Mouse (Mus musculus): ENCODE results near the gene Grn. TPM values are rescaled to one million over a fixed set of nuclear protein-coding genes. Genes with fewer than 3 reads are reported as not detected.

The Grn gene
- total and polyA plus RNA-seq, 3 experiments: 83.4 to 119 (median 86.9) TPM

- no peaks in the 10 kb centered on the region for H3K79me2 ChIP-seq (replicated peaks; ENCODE audit: control insufficient read depth, insufficient read depth, low read length)
- H3K36me3 ChIP-seq (ENCODE audit: control insufficient read depth, insufficient read depth, low read length): no peaks in the 10 kb centered on the region
- H3K4me1 ChIP-seq (ENCODE audit: control insufficient read depth, insufficient read depth, low read length): peaks cover 13% of the 10 kb centered on the region
- TF ChIP-seq EP300 (IDR thresholded peaks at IDR 0.05; ENCODE audit: insufficient read depth, low read depth, low read length): no peak
- no peak for TF ChIP-seq CTCF (IDR thresholded peaks at IDR 0.05)
- no peak for TF ChIP-seq POLR2A (IDR thresholded peaks at IDR 0.05; ENCODE audit: insufficient read depth, low read depth, low read length)
- no peaks in the 10 kb centered on the region for H3K27me3 ChIP-seq (ENCODE audit: control insufficient read depth, insufficient read depth, low read length)
- peak overlapping the region; percentile 80 for H3K27ac ChIP-seq
- DNase-seq: no peak
- no peak overlapping the region for H3K9ac ChIP-seq (ENCODE audit: low read depth, low read length)
- H3K4me3 ChIP-seq: no peak overlapping the region; the same call in 1 of the 2 replicates
- intact Hi-C loops (cut with DNase I): no loop called here
- WGBS: 56% methylated on average over 3 of the region's 3 CpGs
Observed at GRCm38 (mm10) chr11:102431728-102432114, 1.6 kb downstream of the Grn start.

DNA sequence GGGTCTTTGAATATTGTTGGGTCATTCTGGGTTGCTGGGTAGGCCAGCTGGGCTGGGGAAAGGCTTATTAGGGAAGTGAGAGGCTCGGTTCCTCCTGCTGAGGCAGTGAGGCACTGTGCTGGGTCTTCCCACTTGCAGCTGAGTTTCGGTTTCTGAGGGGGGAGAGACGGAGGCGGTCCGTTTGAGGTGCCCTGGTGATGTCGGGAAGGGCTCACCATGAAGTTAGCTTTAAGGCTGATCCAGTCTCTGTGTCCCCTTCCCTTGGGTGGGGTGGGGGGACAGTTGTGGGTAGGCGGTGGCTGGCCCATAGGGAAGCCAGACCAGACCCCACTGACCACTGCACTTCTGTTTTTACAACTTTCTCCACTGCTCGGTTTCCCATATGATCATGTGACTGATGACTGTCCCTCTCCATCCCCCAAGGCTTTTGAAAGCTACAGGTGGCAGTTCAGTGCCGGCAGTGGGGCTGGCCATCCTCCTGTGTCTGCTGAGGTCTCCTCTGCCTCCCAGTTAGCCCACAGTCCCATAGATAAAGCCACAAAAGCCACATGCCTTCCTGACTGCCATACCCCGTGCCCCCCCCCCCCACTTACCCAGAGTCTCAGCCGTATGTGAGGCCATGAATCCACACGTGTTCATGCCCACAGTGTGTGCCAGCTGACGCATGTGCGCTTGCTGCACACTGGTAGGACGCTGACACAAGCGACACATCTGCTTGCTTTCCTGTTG, 2.2 kb downstream of the Grn start:
- intact Hi-C loops (cut with DNase I): no loop called here
- no peak for TF ChIP-seq EP300 (IDR thresholded peaks at IDR 0.05; ENCODE audit: insufficient read depth, low read depth, low read length)
- TF ChIP-seq POLR2A (IDR thresholded peaks at IDR 0.05; ENCODE audit: insufficient read depth, low read depth, low read length): no peak
- no peak for TF ChIP-seq CTCF (IDR thresholded peaks at IDR 0.05)
- peak overlapping the region; percentile 11; the same call in 1 of the 2 replicates for H3K9ac ChIP-seq (ENCODE audit: low read depth, low read length)

DNA sequence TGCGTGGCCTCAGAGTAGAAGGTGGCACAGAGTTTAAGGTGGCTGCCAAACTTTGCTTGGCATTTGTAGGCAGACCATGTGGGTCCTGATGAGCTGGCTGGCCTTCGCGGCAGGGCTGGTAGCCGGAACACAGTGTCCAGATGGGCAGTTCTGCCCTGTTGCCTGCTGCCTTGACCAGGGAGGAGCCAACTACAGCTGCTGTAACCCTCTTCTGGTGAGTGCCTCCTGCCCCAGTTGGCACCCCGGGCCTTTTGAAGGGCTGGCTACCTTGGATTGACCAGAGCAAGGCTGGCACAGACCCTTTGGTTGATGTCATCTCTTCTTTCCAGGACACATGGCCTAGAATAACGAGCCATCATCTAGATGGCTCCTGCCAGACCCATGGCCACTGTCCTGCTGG, 2.8 kb downstream of the Grn start:
- Histone ChIP-seq H3K79me2 (replicated peaks; ENCODE audit: control insufficient read depth, insufficient read depth, low read length) (no peaks in the 10 kb centered on the region), H3K4me1 (ENCODE audit: control insufficient read depth, insufficient read depth, low read length) (peaks cover 13% of the 10 kb centered on the region)
- intact Hi-C loops (cut with DNase I): no loop called here

More for the DNA sequence above, 2.2 kb downstream of the Grn start:
- Histone ChIP-seq H3K27me3 (ENCODE audit: control insufficient read depth, insufficient read depth, low read length) (no peaks in the 10 kb centered on the region), H3K79me2 (replicated peaks; ENCODE audit: control insufficient read depth, insufficient read depth, low read length) (no peaks in the 10 kb centered on the region), H3K36me3 (ENCODE audit: control insufficient read depth, insufficient read depth, low read length) (no peaks in the 10 kb centered on the region), H3K4me1 (ENCODE audit: control insufficient read depth, insufficient read depth, low read length) (peaks cover 13% of the 10 kb centered on the region), H3K27ac (peak overlapping the region; percentile 80), H3K4me3 (no peak overlapping the region; the same call in 1 of the 2 replicates)
- DNase-seq: peak; percentile 54 to 69
- WGBS: 47% methylated on average over 16 of the region's 16 CpGs

DNA sequence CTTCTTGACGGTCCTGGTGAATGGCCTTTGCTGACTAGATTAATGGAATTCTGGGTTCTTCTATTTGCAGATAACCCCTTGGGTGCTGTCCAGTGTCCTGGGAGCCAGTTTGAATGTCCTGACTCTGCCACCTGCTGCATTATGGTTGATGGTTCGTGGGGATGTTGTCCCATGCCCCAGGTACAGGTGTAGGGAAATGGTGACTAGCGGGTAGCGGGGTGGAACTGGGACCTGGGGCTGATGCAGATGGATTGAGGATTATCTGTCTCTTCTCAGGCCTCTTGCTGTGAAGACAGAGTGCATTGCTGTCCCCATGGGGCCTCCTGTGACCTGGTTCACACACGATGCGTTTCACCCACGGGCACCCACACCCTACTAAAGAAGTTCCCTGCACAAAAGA, 3.8 kb downstream of the Grn start:
- no peak overlapping the region for H3K4me3 ChIP-seq
- intact Hi-C loops (cut with DNase I): no loop called here
- DNase-seq: no peak
- no peaks in the 10 kb centered on the region for H3K79me2 ChIP-seq (replicated peaks; ENCODE audit: control insufficient read depth, insufficient read depth, low read length)
- no peaks in the 10 kb centered on the region for H3K36me3 ChIP-seq (ENCODE audit: control insufficient read depth, insufficient read depth, low read length)
- H3K27me3 ChIP-seq (ENCODE audit: control insufficient read depth, insufficient read depth, low read length): no peaks in the 10 kb centered on the region
- H3K4me1 ChIP-seq (ENCODE audit: control insufficient read depth, insufficient read depth, low read length): peaks cover 13% of the 10 kb centered on the region
- H3K27ac ChIP-seq: peak overlapping the region; percentile 80
- 95% methylated on average over 7 of the region's 7 CpGs for WGBS
- TF ChIP-seq POLR2A (IDR thresholded peaks at IDR 0.05; ENCODE audit: insufficient read depth, low read depth, low read length) (no peak), EP300 (IDR thresholded peaks at IDR 0.05; ENCODE audit: insufficient read depth, low read depth, low read length) (no peak), CTCF (IDR thresholded peaks at IDR 0.05) (no peak)
- H3K9ac ChIP-seq (ENCODE audit: low read depth, low read length): no peak overlapping the region

More for the DNA sequence above, 2.8 kb downstream of the Grn start:
- no peaks in the 10 kb centered on the region for H3K27me3 ChIP-seq (ENCODE audit: control insufficient read depth, insufficient read depth, low read length)
- 41% methylated on average over 6 of the region's 6 CpGs for WGBS
- H3K27ac ChIP-seq: peak overlapping the region; percentile 80
- TF ChIP-seq CTCF (IDR thresholded peaks at IDR 0.05) (no peak), EP300 (IDR thresholded peaks at IDR 0.05; ENCODE audit: insufficient read depth, low read depth, low read length) (peak; percentile 94), POLR2A (IDR thresholded peaks at IDR 0.05; ENCODE audit: insufficient read depth, low read depth, low read length) (no peak)
- peak; percentile 70 to 88 for DNase-seq
- H3K9ac ChIP-seq (ENCODE audit: low read depth, low read length): no peak overlapping the region
- H3K4me3 ChIP-seq: no peak overlapping the region
- no peaks in the 10 kb centered on the region for H3K36me3 ChIP-seq (ENCODE audit: control insufficient read depth, insufficient read depth, low read length)

DNA sequence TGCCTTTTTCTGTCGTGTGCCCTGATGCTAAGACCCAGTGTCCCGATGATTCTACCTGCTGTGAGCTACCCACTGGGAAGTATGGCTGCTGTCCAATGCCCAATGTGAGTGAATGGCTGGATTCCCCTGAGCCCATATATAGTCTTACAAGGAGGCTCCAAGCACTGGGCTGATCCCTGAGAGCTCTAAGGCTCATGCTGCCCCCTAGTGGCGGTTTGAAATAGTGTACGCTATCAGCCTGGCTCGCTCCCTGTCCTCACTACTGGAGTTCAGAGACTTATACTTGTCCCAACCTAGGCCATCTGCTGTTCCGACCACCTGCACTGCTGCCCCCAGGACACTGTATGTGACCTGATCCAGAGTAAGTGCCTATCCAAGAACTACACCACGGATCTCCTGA, 4.3 kb downstream of the Grn start:
- peak overlapping the region; percentile 80; the same call in 1 of the 2 replicates for H3K27ac ChIP-seq
- no peaks in the 10 kb centered on the region for H3K36me3 ChIP-seq (ENCODE audit: control insufficient read depth, insufficient read depth, low read length)
- H3K9ac ChIP-seq (ENCODE audit: low read depth, low read length): no peak overlapping the region
- WGBS: 14% methylated on average over 7 of the region's 7 CpGs
- H3K4me1 ChIP-seq (ENCODE audit: control insufficient read depth, insufficient read depth, low read length): peaks cover 13% of the 10 kb centered on the region
- intact Hi-C loops (cut with DNase I): no loop called here
- H3K79me2 ChIP-seq (replicated peaks; ENCODE audit: control insufficient read depth, insufficient read depth, low read length): no peaks in the 10 kb centered on the region
- no peak overlapping the region for H3K4me3 ChIP-seq
- TF ChIP-seq EP300 (IDR thresholded peaks at IDR 0.05; ENCODE audit: insufficient read depth, low read depth, low read length) (peak; percentile 91), CTCF (IDR thresholded peaks at IDR 0.05) (peak; percentile 97), POLR2A (IDR thresholded peaks at IDR 0.05; ENCODE audit: insufficient read depth, low read depth, low read length) (no peak)
- peak; percentile 84 to 86 for DNase-seq
- H3K27me3 ChIP-seq (ENCODE audit: control insufficient read depth, insufficient read depth, low read length): no peaks in the 10 kb centered on the region

All from heart, adult 2 months (tissue).